Mouse (Mus musculus): ENCODE results near the gene Nostrin. TPM values are rescaled to one million over a fixed set of nuclear protein-coding genes. Genes with fewer than 3 reads are reported as not detected.

Nostrin gene
- polyA plus RNA-seq, 1 experiment from 2014 or later, result 24.0 TPM

DNA sequence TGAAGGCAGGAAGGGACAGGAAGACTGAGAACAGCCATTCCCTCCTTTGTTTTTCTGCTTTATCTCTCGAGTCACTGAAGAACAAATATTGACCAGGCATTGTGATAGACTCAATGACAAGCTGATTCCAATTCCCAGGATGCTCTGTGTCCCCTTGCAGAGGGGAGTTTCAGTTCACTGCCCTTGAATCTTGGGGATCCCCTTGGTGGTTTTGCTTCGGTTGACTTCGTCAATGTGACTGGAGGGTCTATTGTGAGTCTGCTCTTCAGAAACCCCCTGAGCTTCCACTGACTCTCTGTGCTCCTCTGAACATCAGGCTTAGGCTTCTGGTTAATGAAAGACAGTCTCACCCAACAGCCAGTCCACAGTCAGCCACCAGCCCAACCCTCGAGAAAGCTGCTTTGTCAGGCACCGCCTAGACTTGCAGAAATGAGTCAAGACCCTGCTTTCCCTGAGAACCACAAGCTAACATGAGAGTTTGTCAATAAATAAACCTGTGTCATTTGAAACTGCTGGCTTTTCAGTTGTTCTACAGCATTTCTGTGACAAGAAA lies 3.0 kb upstream of the Nostrin start:
- Histone ChIP-seq H3K4me2 (replicated peaks) (no peak overlapping the region; the same call in 1 of the 2 replicates), H3K36me3 (no peaks in the 10 kb centered on the region), H3K27ac (no peak overlapping the region), H3K4me1 (replicated peaks) (peaks cover 19% of the 10 kb centered on the region), H3K4me3 (replicated peaks) (no peak overlapping the region), H3K9me3 (no peaks in the 10 kb centered on the region), H3K9ac (no peak overlapping the region), H3K27me3 (replicated peaks) (no peaks in the 10 kb centered on the region)
- ATAC-seq, result no peak
- WGBS, result 44% methylated on average over 5 of the region's 5 CpGs

- Histone ChIP-seq H3K4me2 (replicated peaks) (no peak overlapping the region), H3K36me3 (no peaks in the 10 kb centered on the region), H3K27ac (peak overlapping the region; percentile 76; the same call in 1 of the 2 replicates), H3K4me1 (replicated peaks) (peaks cover 15% of the 10 kb centered on the region), H3K9ac (no peak overlapping the region), H3K27me3 (replicated peaks) (no peaks in the 10 kb centered on the region), H3K4me3 (replicated peaks) (no peak overlapping the region), H3K9me3 (no peaks in the 10 kb centered on the region)
- ATAC-seq, result peak; percentile 6; the same call in 1 of the 2 replicates
- WGBS, result 50% methylated on average over 1 of the region's 1 CpGs
Observed at GRCm38 (mm10) chr2:69134186-69134585, 1.4 kb upstream of the Nostrin start.

DNA sequence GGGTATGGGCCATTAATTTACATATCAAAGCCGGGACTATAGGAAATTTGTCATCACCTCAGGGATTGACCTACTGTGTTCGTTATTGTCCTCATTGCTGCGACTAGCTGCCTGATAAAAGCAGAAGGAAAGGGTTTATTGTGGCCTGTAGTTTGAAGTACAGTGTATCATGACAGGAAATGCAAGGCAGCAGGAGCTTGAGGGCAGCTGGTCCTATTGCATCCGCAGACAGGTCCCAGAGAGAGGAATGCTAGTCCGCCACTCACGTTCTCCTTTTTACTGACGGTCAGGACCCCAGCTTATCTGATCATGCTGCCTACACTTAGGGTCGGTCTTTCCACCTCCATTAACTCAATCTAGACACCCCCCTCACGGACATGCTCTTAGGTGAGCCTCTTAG lies 663 bp upstream of the Nostrin start:
- WGBS, result 64% methylated on average over 9 of the region's 9 CpGs
- Histone ChIP-seq H3K9ac (no peak overlapping the region), H3K4me1 (replicated peaks) (peaks cover 15% of the 10 kb centered on the region), H3K4me2 (replicated peaks) (peak overlapping the region; percentile 50), H3K9me3 (no peaks in the 10 kb centered on the region), H3K27ac (peak overlapping the region; percentile 76), H3K27me3 (replicated peaks) (no peaks in the 10 kb centered on the region), H3K4me3 (replicated peaks) (no peak overlapping the region), H3K36me3 (no peaks in the 10 kb centered on the region)
- peak; percentile 22 for ATAC-seq

DNA sequence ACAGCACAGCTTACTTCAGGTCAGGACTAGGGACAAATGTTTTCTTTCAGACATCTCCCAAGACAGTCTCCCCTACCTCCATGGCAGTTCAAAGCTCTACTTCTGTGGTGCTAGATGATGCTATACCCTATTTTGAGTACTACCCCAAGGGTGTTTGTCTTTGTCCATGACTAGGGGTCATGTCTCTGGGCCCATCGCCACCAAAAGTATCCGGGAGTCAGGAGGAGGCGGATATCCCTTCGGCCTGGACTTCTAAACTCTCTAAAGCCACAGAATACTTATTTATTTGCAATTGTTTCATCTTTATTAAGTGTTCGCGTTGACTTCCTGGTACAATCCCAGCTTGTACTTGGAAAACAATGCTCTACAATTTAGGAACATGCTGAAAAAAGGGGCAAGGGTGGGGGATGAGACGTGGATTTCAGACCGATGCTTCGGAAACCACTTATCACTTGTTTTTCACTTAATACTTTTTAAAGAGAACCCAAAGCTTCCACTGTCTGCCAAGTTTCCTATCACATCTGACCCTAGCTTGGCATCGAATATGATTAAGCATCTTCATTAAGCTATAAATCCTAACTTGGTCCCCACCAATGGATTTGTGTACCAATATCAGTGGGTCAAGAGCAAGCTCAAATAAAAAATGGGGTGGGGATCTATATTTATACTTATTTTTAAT lies 1.9 kb downstream of the Nostrin start:
- no peaks in the 10 kb centered on the region for H3K27me3 ChIP-seq (replicated peaks)
- peaks cover 11% of the 10 kb centered on the region for H3K4me1 ChIP-seq (replicated peaks)
- H3K4me3 ChIP-seq (replicated peaks), result no peak overlapping the region
- 0 out of 2 replicates have a peak overlapping the region, but pooled peaks have one; percentile 50 for H3K4me2 ChIP-seq (replicated peaks)
- H3K9me3 ChIP-seq, result no peaks in the 10 kb centered on the region
- no peak for ATAC-seq
- no peak overlapping the region for H3K27ac ChIP-seq
- no peak overlapping the region for H3K9ac ChIP-seq
- 85% methylated on average over 10 of the region's 10 CpGs for WGBS
- no peaks in the 10 kb centered on the region for H3K36me3 ChIP-seq

GRCm38 (mm10) chr2:69138759-69139158 lies 3.2 kb downstream of the Nostrin start:
- Histone ChIP-seq H3K9me3 (no peaks in the 10 kb centered on the region), H3K4me1 (replicated peaks) (peaks cover 11% of the 10 kb centered on the region), H3K36me3 (no peaks in the 10 kb centered on the region), H3K4me3 (replicated peaks) (no peak overlapping the region), H3K9ac (no peak overlapping the region), H3K27ac (no peak overlapping the region), H3K4me2 (replicated peaks) (no peak overlapping the region), H3K27me3 (replicated peaks) (no peaks in the 10 kb centered on the region)
- 71% methylated on average over 4 of the region's 4 CpGs for WGBS
- no peak for ATAC-seq

GRCm38 (mm10) chr2:69140215-69140614 lies 4.6 kb downstream of the Nostrin start:
- ATAC-seq, result no peak
- Histone ChIP-seq H3K36me3 (no peaks in the 10 kb centered on the region), H3K27me3 (replicated peaks) (no peaks in the 10 kb centered on the region), H3K4me1 (replicated peaks) (peaks cover 8% of the 10 kb centered on the region), H3K9me3 (no peaks in the 10 kb centered on the region), H3K4me3 (replicated peaks) (no peak overlapping the region), H3K9ac (no peak overlapping the region), H3K4me2 (replicated peaks) (no peak overlapping the region), H3K27ac (no peak overlapping the region)
- 74% methylated on average over 2 of the region's 2 CpGs for WGBS

- Histone ChIP-seq H3K9me3 (no peaks in the 10 kb centered on the region), H3K4me3 (replicated peaks) (no peak overlapping the region), H3K27ac (no peak overlapping the region), H3K9ac (no peak overlapping the region), H3K36me3 (no peaks in the 10 kb centered on the region), H3K27me3 (replicated peaks) (no peaks in the 10 kb centered on the region), H3K4me2 (replicated peaks) (no peak overlapping the region), H3K4me1 (replicated peaks) (0 out of 2 replicates have a peak, but pooled peaks cover 2% of the 10 kb centered on the region)
- ATAC-seq, result no peak
- WGBS, result 53% methylated on average over 4 of the region's 4 CpGs
Observed at GRCm38 (mm10) chr2:69140816-69141215, 5.2 kb downstream of the Nostrin start.

GRCm38 (mm10) chr2:69148691-69149090 lies 13.1 kb downstream of the Nostrin start:
- H3K4me1 ChIP-seq (replicated peaks), result no peaks in the 10 kb centered on the region
- no peak overlapping the region for H3K4me3 ChIP-seq (replicated peaks)
- H3K27me3 ChIP-seq (replicated peaks), result no peaks in the 10 kb centered on the region
- 72% methylated on average over 3 of the region's 3 CpGs for WGBS
- H3K36me3 ChIP-seq, result no peaks in the 10 kb centered on the region
- H3K9me3 ChIP-seq, result no peaks in the 10 kb centered on the region
- H3K27ac ChIP-seq, result no peak overlapping the region
- H3K4me2 ChIP-seq (replicated peaks), result no peak overlapping the region
- no peak overlapping the region for H3K9ac ChIP-seq
- ATAC-seq, result no peak

DNA sequence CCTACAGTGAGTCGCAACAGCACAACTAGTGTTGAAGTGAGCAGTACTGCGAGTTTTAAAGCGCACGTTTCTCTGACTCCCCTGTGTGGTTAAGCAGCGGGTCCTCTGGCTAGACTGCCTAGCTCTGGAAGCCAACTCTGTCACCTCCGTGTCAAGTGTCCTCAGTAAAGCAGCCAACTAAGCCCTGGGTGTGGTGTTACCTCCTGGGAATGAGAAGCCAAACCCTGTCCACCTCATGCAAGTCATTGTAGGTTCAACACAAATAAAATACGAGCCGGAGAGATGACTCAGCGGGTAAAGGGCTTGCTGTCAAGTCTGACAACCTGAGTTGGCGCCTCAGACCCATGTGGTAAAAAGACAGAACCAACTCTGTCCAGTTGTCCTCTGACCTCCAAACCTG lies 13.6 kb downstream of the Nostrin start:
- no peaks in the 10 kb centered on the region for H3K4me1 ChIP-seq (replicated peaks)
- H3K4me2 ChIP-seq (replicated peaks), result no peak overlapping the region
- H3K4me3 ChIP-seq (replicated peaks), result no peak overlapping the region
- ATAC-seq, result peak; percentile 45; the same call in 1 of the 2 replicates
- H3K9ac ChIP-seq, result no peak overlapping the region
- WGBS, result 85% methylated on average over 10 of the region's 10 CpGs
- no peaks in the 10 kb centered on the region for H3K36me3 ChIP-seq
- no peaks in the 10 kb centered on the region for H3K9me3 ChIP-seq
- H3K27me3 ChIP-seq (replicated peaks), result no peaks in the 10 kb centered on the region
- H3K27ac ChIP-seq, result no peak overlapping the region

- no peaks in the 10 kb centered on the region for H3K4me1 ChIP-seq (replicated peaks)
- no peak overlapping the region for H3K4me3 ChIP-seq (replicated peaks)
- no peaks in the 10 kb centered on the region for H3K36me3 ChIP-seq
- H3K9me3 ChIP-seq, result no peaks in the 10 kb centered on the region
- H3K27me3 ChIP-seq (replicated peaks), result no peaks in the 10 kb centered on the region
- no peak overlapping the region for H3K9ac ChIP-seq
- WGBS, result 82% methylated on average over 5 of the region's 5 CpGs
- H3K4me2 ChIP-seq (replicated peaks), result no peak overlapping the region
- ATAC-seq, result no peak
- H3K27ac ChIP-seq, result no peak overlapping the region
Observed at GRCm38 (mm10) chr2:69150841-69151240, 15.2 kb downstream of the Nostrin start.

- 56% methylated on average over 3 of the region's 3 CpGs for WGBS
- H3K9ac ChIP-seq, result no peak overlapping the region
- H3K4me3 ChIP-seq (replicated peaks), result no peak overlapping the region
- no peak for ATAC-seq
- no peaks in the 10 kb centered on the region for H3K36me3 ChIP-seq
- no peak overlapping the region for H3K27ac ChIP-seq
- H3K9me3 ChIP-seq, result no peaks in the 10 kb centered on the region
- H3K4me2 ChIP-seq (replicated peaks), result no peak overlapping the region
- no peaks in the 10 kb centered on the region for H3K4me1 ChIP-seq (replicated peaks)
- H3K27me3 ChIP-seq (replicated peaks), result no peaks in the 10 kb centered on the region
Observed at GRCm38 (mm10) chr2:69155861-69156260, 20.3 kb downstream of the Nostrin start.

DNA sequence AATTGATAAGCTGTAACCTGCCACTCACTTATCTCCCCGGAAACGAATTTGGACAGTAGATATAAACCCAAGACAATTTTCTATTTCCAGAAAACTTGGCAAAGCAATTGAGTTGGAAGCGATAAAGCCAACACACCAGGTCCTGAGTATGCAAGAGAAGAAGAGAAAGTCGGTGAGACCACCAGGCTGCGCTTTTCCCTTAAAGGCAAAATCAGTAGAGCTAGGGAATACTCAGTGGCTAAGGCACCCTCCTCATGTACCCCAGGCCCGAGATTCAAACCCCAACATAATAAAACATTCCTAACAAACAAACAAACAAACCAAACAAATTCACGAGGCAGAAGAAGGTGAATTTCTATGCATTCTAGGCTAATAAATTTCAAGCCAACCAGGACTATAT lies 20.7 kb downstream of the Nostrin start:
- Histone ChIP-seq H3K9ac (no peak overlapping the region), H3K27me3 (replicated peaks) (no peaks in the 10 kb centered on the region), H3K36me3 (no peaks in the 10 kb centered on the region), H3K4me2 (replicated peaks) (no peak overlapping the region), H3K27ac (no peak overlapping the region), H3K4me1 (replicated peaks) (no peaks in the 10 kb centered on the region), H3K4me3 (replicated peaks) (no peak overlapping the region), H3K9me3 (no peaks in the 10 kb centered on the region)
- ATAC-seq, result no peak
- WGBS, result 60% methylated on average over 7 of the region's 7 CpGs

DNA sequence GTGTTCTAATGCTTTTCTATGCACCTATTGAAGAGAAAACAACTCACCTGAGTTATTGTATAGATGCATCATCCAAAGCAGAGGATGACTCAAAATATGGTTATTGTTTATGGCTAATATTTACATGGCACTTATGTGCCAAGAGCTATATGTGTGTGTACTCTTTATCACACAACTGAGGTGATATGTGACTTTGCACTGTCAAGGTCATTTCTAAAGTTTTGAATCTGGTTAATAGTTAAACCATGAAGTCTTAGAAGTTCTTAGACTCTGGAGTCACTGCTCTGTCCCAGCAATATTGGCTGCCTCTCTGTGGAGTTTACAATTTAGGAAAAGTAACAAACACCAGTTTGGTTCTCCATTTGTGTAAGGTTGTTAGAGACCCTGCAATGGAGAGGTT lies 23.3 kb downstream of the Nostrin start:
- no peak overlapping the region for H3K4me3 ChIP-seq (replicated peaks)
- no peak overlapping the region for H3K4me2 ChIP-seq (replicated peaks)
- H3K9ac ChIP-seq, result no peak overlapping the region
- no peak overlapping the region for H3K27ac ChIP-seq
- H3K36me3 ChIP-seq, result no peaks in the 10 kb centered on the region
- no peaks in the 10 kb centered on the region for H3K27me3 ChIP-seq (replicated peaks)
- no peaks in the 10 kb centered on the region for H3K4me1 ChIP-seq (replicated peaks)
- ATAC-seq, result peak; percentile 81; the same call in 1 of the 2 replicates
- H3K9me3 ChIP-seq, result no peaks in the 10 kb centered on the region
